Mouse (Mus musculus): ENCODE data around the gene Itgb3. TPM values are rescaled to one million over a fixed set of nuclear protein-coding genes. Genes with fewer than 3 reads are reported as not detected.

Itgb3 gene
- 3.4 and 4.5 TPM in 2 replicates for polyA plus RNA-seq (2012; rRNA removed)

DNA sequence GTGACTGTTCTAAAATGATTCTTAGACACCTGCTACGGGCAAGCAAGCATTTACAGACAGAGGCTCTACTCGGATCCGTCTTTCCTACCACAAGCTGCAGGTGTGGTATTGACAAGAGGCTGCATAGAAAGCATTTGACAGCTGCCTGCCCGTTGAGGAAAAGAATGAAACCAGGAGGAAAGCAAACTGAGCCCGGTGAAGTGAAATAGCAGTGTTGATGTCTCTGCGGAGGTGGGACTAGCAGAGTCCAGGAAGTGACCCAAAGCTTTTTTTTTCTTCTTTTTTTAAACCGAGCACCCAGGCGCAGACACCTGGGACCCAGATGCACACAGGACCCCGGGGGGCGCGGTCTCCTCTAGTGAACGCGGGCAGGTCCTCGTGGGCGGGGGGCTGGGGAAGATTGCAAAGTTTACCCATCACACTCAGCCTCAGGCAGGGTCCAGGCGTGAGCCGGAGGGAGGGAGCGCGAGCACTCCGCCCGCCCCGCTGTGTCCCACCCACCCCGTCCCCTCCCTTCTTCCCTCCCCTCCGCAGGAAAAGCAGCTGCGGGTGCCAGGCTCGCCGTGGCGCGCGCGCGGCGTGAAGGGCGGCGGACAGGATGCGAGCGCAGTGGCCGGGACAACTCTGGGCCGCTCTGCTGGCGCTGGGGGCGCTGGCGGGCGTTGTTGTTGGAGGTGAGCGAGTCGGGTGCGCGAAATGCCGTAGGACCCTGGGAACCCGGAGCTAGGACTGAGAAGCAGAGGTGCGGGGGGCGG lies at the start of gene Itgb3:
Gene Itgb3, plus strand, starts transcription at position 510 of the 755 bp plus-strand sequence.

DNA sequence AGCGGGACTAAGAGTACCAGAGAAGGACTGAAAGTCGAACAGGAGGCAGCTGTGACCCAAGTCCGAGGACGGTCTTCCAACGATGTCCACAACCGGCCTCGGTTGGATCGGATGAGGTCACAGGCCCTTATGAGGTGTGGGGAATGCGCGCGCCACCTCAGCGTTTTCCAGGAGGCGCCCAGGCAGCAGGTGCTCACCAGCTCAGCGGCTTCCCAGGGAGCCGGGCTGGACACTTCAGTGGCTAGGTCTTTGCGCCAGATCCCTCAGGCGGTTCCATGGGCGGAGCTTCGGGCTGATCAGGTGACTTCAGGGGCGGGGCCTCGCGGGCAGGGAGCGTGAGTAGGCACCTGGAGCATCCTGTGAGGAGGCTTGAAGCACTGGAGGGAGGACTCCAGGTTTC lies 77.7 kb downstream of the Itgb3 start, which contains the start of gene Gm11639:
Gene Gm11639, plus strand, starts transcription at position 160 of the 400 bp plus-strand sequence.

Other genes starting within 250 kb of the Itgb3 start
- gene Kansl1, start 139.1 kb upstream of the Itgb3 start, polyA plus RNA-seq (2012; rRNA removed) = 30.0 and 33.7 TPM in 2 replicates
- gene Cdc27, start 57.4 kb upstream of the Itgb3 start, polyA plus RNA-seq (2012; rRNA removed) = 0.45 and 0.79 TPM in 2 replicates
- 0.82 and 1.1 TPM in 2 replicates for gene Myl4, start 57.3 kb upstream of the Itgb3 start, polyA plus RNA-seq (2012; rRNA removed)
- gene Gm11639, start 77.7 kb downstream of the Itgb3 start, polyA plus RNA-seq (2012; rRNA removed) = not detected in 2 replicates

All from stomach, adult 2 months (tissue).